Mouse (Mus musculus) intestine, embryonic 15.5 days (tissue): ENCODE measurements around the gene Klrb1a. TPM values are rescaled to one million over a fixed set of nuclear protein-coding genes. Genes with fewer than 3 reads are reported as not detected.
A peak's percentile ranks its signal among the peaks of the same experiment; 100 is the strongest.
"Not testable (repeated sequence)": the region's sequence is repeated elsewhere in the genome, so short reads cannot be mapped to it uniquely, and the experiment has no call there.

Experiments used
- ATAC-seq: fragments of 200-750 bp; cut with Nextera tagmentation; 2 replicates; pipeline ENCODE4 v1.8.0; 2017; ENCODE audit warnings: moderate TSS enrichment, moderate library complexity
- H3K27ac ChIP-seq: fragments of 300-500 bp; sonication (generic); 2 replicates; pipeline ENCODE4 v1.5.1; 2015; ENCODE audit warnings: mild to moderate bottlenecking, inconsistent platforms
- H3K27me3 ChIP-seq: fragments of 300-500 bp; sonication (generic); replicated peaks from 2 replicates; pipeline ENCODE4 v1.6.1; 2015; ENCODE audit warnings: inconsistent platforms
- H3K36me3 ChIP-seq: fragments of 300-500 bp; sonication (generic); 2 replicates; pipeline ENCODE4 v1.6.1; 2015; ENCODE audit warnings: inconsistent platforms
- H3K4me1 ChIP-seq: fragments of 300-500 bp; sonication (generic); replicated peaks from 2 replicates; pipeline ENCODE4 v1.6.1; 2015; ENCODE audit warnings: inconsistent platforms
- H3K4me2 ChIP-seq: fragments of 300-500 bp; sonication (generic); replicated peaks from 2 replicates; pipeline ENCODE4 v1.6.1; 2015; ENCODE audit warnings: mild to moderate bottlenecking, inconsistent platforms
- H3K4me3 ChIP-seq: fragments of 300-500 bp; sonication (generic); replicated peaks from 2 replicates; pipeline ENCODE4 v1.5.1; 2015; ENCODE audit warnings: inconsistent platforms
- H3K9ac ChIP-seq: fragments of 300-500 bp; sonication (generic); 2 replicates; pipeline ENCODE4 v1.6.1; 2015; ENCODE audit warnings: inconsistent platforms
- H3K9me3 ChIP-seq: fragments of 300-500 bp; sonication (generic); 2 replicates; pipeline ENCODE4 v1.6.1; 2016; ENCODE audit warnings: inconsistent platforms
- WGBS: fragments of 180-500 bp; shearing (Covaris S2); methylation state at CpG from one replicate; pipeline ENCODE4 v1.1.7; 2015; 5-methylcytosine and 5-hydroxymethylcytosine counted together
- polyA plus RNA-seq: library from polyadenylated mRNA; unstranded; fragments of >200 nt; fragmentation: Nextera tagmentation; extraction: Ambion mirVana; gene quantifications from 2 replicates; pipeline ENCODE4 v1.2.1, GENCODE M21; 2015

Klrb1a gene
- polyA plus RNA-seq, 1 experiment from 2014 or later: not detected

GRCm38 (mm10) chr6:128630912-128631905 is 7.9 kb upstream of the Klrb1a start:
- H3K36me3 ChIP-seq, H3K4me1 ChIP-seq, H3K9me3 ChIP-seq, H3K9ac ChIP-seq, H3K4me2 ChIP-seq, H3K27me3 ChIP-seq, H3K4me3 ChIP-seq: not testable (repeated sequence)
- 0 out of 2 replicates have a peak overlapping the region, but pooled peaks have one; percentile 32 for H3K27ac ChIP-seq
- WGBS: 50% methylated on average over 15 of the region's 15 CpGs
- ATAC-seq: peak; percentile 78

GRCm38 (mm10) chr6:128629771-128630739 is 6.7 kb upstream of the Klrb1a start:
- not testable (repeated sequence) for H3K4me1 ChIP-seq, H3K4me2 ChIP-seq, H3K4me3 ChIP-seq, H3K27me3 ChIP-seq, H3K27ac ChIP-seq, H3K36me3 ChIP-seq, H3K9me3 ChIP-seq, H3K9ac ChIP-seq
- ATAC-seq: peak; percentile 84
- 55% methylated on average over 13 of the region's 13 CpGs for WGBS

GRCm38 (mm10) chr6:128625246-128625645 is 1.9 kb upstream of the Klrb1a start:
- not testable (repeated sequence) for H3K27me3 ChIP-seq, H3K4me3 ChIP-seq, H3K9ac ChIP-seq, H3K36me3 ChIP-seq, H3K9me3 ChIP-seq, H3K4me1 ChIP-seq, ATAC-seq, H3K27ac ChIP-seq, H3K4me2 ChIP-seq
- WGBS: 88% methylated on average over 6 of the region's 6 CpGs

GRCm38 (mm10) chr6:128624425-128624824 is 1.1 kb upstream of the Klrb1a start:
- H3K36me3 ChIP-seq: no peaks in the 10 kb centered on the region
- H3K27ac ChIP-seq: no peak overlapping the region
- 79% methylated on average over 4 of the region's 4 CpGs for WGBS
- no peak overlapping the region for H3K4me3 ChIP-seq
- H3K4me2 ChIP-seq: no peak overlapping the region
- no peak for ATAC-seq
- H3K27me3 ChIP-seq: no peaks in the 10 kb centered on the region
- no peaks in the 10 kb centered on the region for H3K4me1 ChIP-seq
- no peaks in the 10 kb centered on the region for H3K9me3 ChIP-seq
- no peak overlapping the region for H3K9ac ChIP-seq

GRCm38 (mm10) chr6:128622733-128623132 is 600 bp downstream of the Klrb1a start:
- no peaks in the 10 kb centered on the region for H3K9me3 ChIP-seq
- H3K4me1 ChIP-seq: no peaks in the 10 kb centered on the region
- H3K27me3 ChIP-seq: no peaks in the 10 kb centered on the region
- no peaks in the 10 kb centered on the region for H3K36me3 ChIP-seq
- 85% methylated on average over 2 of the region's 2 CpGs for WGBS
- no peak overlapping the region for H3K4me2 ChIP-seq
- H3K27ac ChIP-seq: no peak overlapping the region
- no peak overlapping the region for H3K9ac ChIP-seq
- ATAC-seq: no peak
- no peak overlapping the region for H3K4me3 ChIP-seq

GRCm38 (mm10) chr6:128606350-128606749 is 17.0 kb downstream of the Klrb1a start:
- Histone ChIP-seq H3K4me3 (no peak overlapping the region), H3K9me3 (no peaks in the 10 kb centered on the region), H3K27me3 (no peaks in the 10 kb centered on the region), H3K4me1 (0 out of 2 replicates have a peak, but pooled peaks cover 2% of the 10 kb centered on the region), H3K9ac (no peak overlapping the region), H3K27ac (no peak overlapping the region), H3K36me3 (no peaks in the 10 kb centered on the region), H3K4me2 (no peak overlapping the region)
- no peak; the same call in 1 of the 2 replicates for ATAC-seq
- 31% methylated on average over 9 of the region's 9 CpGs for WGBS

- 0 out of 2 replicates have a peak, but pooled peaks have one; percentile 16 for ATAC-seq
- Histone ChIP-seq H3K4me2 (no peak overlapping the region), H3K9me3 (no peaks in the 10 kb centered on the region), H3K27me3 (no peaks in the 10 kb centered on the region), H3K27ac (no peak overlapping the region), H3K4me1 (0 out of 2 replicates have a peak, but pooled peaks cover 2% of the 10 kb centered on the region), H3K36me3 (no peaks in the 10 kb centered on the region), H3K9ac (no peak overlapping the region), H3K4me3 (no peak overlapping the region)
- 38% methylated on average over 5 of the region's 5 CpGs for WGBS
Measured at GRCm38 (mm10) chr6:128604512-128604911, 18.8 kb downstream of the Klrb1a start.

GRCm38 (mm10) chr6:128602463-128603201 is 20.7 kb downstream of the Klrb1a start:
- Histone ChIP-seq H3K4me2 (no peak overlapping the region), H3K36me3 (no peaks in the 10 kb centered on the region), H3K9me3 (no peaks in the 10 kb centered on the region), H3K27me3 (no peaks in the 10 kb centered on the region), H3K9ac (no peak overlapping the region), H3K27ac (no peak overlapping the region), H3K4me1 (0 out of 2 replicates have a peak, but pooled peaks cover 2% of the 10 kb centered on the region), H3K4me3 (no peak overlapping the region)
- WGBS: 64% methylated on average over 10 of the region's 10 CpGs
- no peak for ATAC-seq

- Histone ChIP-seq H3K4me2 (no peak overlapping the region), H3K27ac (no peak overlapping the region), H3K9me3 (no peaks in the 10 kb centered on the region), H3K27me3 (no peaks in the 10 kb centered on the region), H3K4me3 (no peak overlapping the region), H3K9ac (no peak overlapping the region), H3K4me1 (0 out of 2 replicates have a peak, but pooled peaks cover 2% of the 10 kb centered on the region), H3K36me3 (no peaks in the 10 kb centered on the region)
- WGBS: 63% methylated on average over 3 of the region's 3 CpGs
- ATAC-seq: no peak
Measured at GRCm38 (mm10) chr6:128602026-128602425, 21.3 kb downstream of the Klrb1a start.

- WGBS: 54% methylated on average over 4 of the region's 4 CpGs
- H3K27me3 ChIP-seq: no peaks in the 10 kb centered on the region
Measured at GRCm38 (mm10) chr6:128599555-128599954, 23.8 kb downstream of the Klrb1a start.

GRCm38 (mm10) chr6:128598256-128599047 is 24.9 kb downstream of the Klrb1a start:
- 34% methylated on average over 2 of the region's 2 CpGs for WGBS
- peak; percentile 74 for ATAC-seq
- Histone ChIP-seq H3K4me3 (no peak overlapping the region), H3K9ac (no peak overlapping the region), H3K4me2 (no peak overlapping the region), H3K27ac (peak overlapping the region; percentile 20; the same call in 1 of the 2 replicates), H3K27me3 (no peaks in the 10 kb centered on the region), H3K4me1 (no peaks in the 10 kb centered on the region), H3K9me3 (no peaks in the 10 kb centered on the region), H3K36me3 (no peaks in the 10 kb centered on the region)

More at GRCm38 (mm10) chr6:128599555-128599954, 23.8 kb downstream of the Klrb1a start:
- no peak overlapping the region for H3K9ac ChIP-seq
- no peaks in the 10 kb centered on the region for H3K4me1 ChIP-seq
- no peak overlapping the region for H3K4me3 ChIP-seq
- ATAC-seq: no peak
- no peak overlapping the region for H3K27ac ChIP-seq
- H3K9me3 ChIP-seq: no peaks in the 10 kb centered on the region
- no peaks in the 10 kb centered on the region for H3K36me3 ChIP-seq
- H3K4me2 ChIP-seq: no peak overlapping the region
